Mouse (Mus musculus) intestine, embryonic 14.5 days (tissue): Measurements from ENCODE around the gene Phgr1. TPM values are rescaled to one million over a fixed set of nuclear protein-coding genes. Genes with fewer than 3 reads are reported as not detected.
A peak's percentile ranks its signal among the peaks of the same experiment; 100 is the strongest.

ENCODE experiments used
- ATAC-seq: fragments of 200-750 bp; cut with Nextera tagmentation; replicated peaks from 2 replicates; pipeline ENCODE4 v1.8.0; 2017; ENCODE audit warnings: low read depth, moderate number of reproducible peaks, moderate TSS enrichment, moderate library complexity; ENCODE audit not compliant: low FRiP score, low TSS enrichment
- DNase-seq: peaks from one replicate; pipeline ENCODE4 v3.0.0-alpha.2; 2018; ENCODE audit warnings: low spot score
- H3K27ac ChIP-seq: fragments of 300-500 bp; sonication (generic); 2 replicates; pipeline ENCODE4 v1.5.1; 2014; ENCODE audit warnings: low read depth, mild to moderate bottlenecking, control low read depth
- H3K27me3 ChIP-seq: fragments of 300-500 bp; sonication (generic); replicated peaks from 2 replicates; pipeline ENCODE4 v1.6.1; 2014; ENCODE audit warnings: low read length, control low read depth; ENCODE audit not compliant: control insufficient read depth, insufficient read depth
- H3K36me3 ChIP-seq: fragments of 300-500 bp; sonication (generic); 2 replicates; pipeline ENCODE4 v1.6.1; 2014; ENCODE audit warnings: low read length, control low read depth; ENCODE audit not compliant: control insufficient read depth, insufficient read depth
- H3K4me1 ChIP-seq: fragments of 300-500 bp; sonication (generic); replicated peaks from 2 replicates; pipeline ENCODE4 v1.6.1; 2014; ENCODE audit warnings: low read length, control low read depth, mixed read lengths; ENCODE audit not compliant: control insufficient read depth, insufficient read depth
- H3K4me2 ChIP-seq: fragments of 300-500 bp; sonication (generic); 2 replicates; pipeline ENCODE4 v1.6.1; 2014; ENCODE audit warnings: low read length
- H3K4me3 ChIP-seq: fragments of 300-500 bp; sonication (generic); 2 replicates; pipeline ENCODE4 v1.5.1; 2014; ENCODE audit warnings: low read depth, low read length, control low read depth, mixed read lengths
- H3K9ac ChIP-seq: fragments of 300-500 bp; sonication (generic); 2 replicates; pipeline ENCODE4 v1.6.1; 2014; ENCODE audit warnings: mild to moderate bottlenecking, low read length
- H3K9me3 ChIP-seq: fragments of 300-500 bp; sonication (generic); 2 replicates; pipeline ENCODE4 v1.6.1; 2016; ENCODE audit warnings: low read length, control low read depth; ENCODE audit not compliant: control insufficient read depth
- WGBS: fragments of 180-500 bp; shearing (Covaris S2); extraction: QIAGEN DNeasy Blood & Tissue Kit; methylation state at CpG from one replicate; pipeline ENCODE4 v1.1.7; 2014; 5-methylcytosine and 5-hydroxymethylcytosine counted together
- polyA plus RNA-seq: library from polyadenylated mRNA; unstranded; fragments of >200 nt; fragmentation: Nextera tagmentation; extraction: Ambion mirVana; gene quantifications from 2 replicates; pipeline ENCODE4 v1.2.1, GENCODE M21; 2014

Phgr1 gene
- polyA plus RNA-seq, 1 experiment from 2014 or later, result 45.1 TPM

DNA sequence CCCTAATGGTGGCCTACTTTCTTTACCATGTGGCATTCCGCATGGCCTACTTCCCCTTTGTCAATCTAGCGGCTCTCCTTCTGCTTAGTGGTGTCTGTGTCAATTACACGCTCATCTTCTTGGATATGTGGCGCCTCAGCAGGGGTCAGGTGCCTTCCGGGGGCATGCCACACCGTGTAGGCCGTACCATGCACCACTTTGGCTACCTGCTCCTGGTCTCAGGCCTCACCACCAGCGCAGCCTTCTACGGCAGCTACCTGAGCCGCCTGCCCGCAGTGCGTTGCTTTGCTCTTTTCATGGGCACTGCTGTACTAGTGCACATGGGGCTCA lies 17.6 kb downstream of the Phgr1 start:
- Histone ChIP-seq H3K4me3 (no peak overlapping the region), H3K4me2 (peak overlapping the region; percentile 39), H3K9ac (no peak overlapping the region), H3K9me3 (no peaks in the 10 kb centered on the region), H3K27ac (no peak overlapping the region), H3K4me1 (peaks cover 5% of the 10 kb centered on the region), H3K36me3 (no peaks in the 10 kb centered on the region), H3K27me3 (no peaks in the 10 kb centered on the region)
- ATAC-seq (0 out of 2 replicates have a peak, but pooled peaks have one; percentile 10), DNase-seq (no peak)
- WGBS, result 55% methylated on average over 12 of the region's 12 CpGs

DNA sequence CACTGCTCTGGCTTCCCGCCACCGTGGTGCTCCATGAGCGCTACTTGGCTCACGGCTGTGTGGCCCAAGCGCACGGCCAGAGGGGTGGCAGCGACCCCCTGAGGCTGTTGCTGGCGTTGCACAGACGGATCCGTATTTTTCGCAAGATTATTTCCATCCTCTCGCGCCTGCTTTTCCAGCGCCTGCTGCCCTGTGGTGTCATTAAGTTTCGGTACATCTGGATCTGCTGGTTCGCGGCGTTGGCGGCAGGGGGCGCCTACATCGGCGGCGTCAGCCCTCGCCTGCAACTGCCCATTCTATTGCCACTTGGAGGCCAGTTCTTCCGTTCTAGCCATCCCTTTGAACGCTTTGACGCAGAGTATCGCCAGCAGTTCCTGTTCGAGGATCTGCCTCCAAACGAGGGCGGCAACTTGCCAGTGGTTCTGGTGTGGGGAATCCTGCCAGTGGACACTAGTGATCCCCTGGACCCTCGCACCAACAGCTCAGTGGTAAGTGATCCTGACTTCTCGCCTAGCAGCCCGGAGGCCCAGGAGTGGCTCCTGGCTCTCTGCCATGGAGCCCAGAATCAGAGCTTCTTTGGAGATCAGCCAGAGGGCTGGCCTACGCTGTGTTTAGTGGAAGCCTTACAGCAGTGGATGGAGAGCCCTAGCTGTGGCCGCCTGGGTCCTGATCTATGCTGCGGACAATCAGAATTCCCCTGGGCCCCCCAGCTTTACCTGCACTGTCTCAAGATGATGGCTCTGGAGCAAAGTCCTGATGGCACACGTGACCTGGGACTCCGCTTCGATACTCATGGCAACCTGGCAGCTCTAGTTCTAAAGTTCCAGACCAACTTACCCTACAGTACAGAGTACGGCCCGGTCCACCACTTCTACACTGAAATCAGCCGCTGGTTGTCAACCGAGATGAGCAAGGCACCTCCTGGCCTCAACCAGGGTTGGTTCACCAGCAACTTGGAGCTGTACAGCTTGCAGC lies 18.3 kb downstream of the Phgr1 start:
- peak overlapping the region; percentile 39 for H3K4me2 ChIP-seq
- DNase-seq (peak; percentile 72), ATAC-seq (peak; percentile 56; the same call in 1 of the 2 replicates)
- peaks cover 5% of the 10 kb centered on the region for H3K4me1 ChIP-seq
- H3K9me3 ChIP-seq, result no peaks in the 10 kb centered on the region
- H3K36me3 ChIP-seq, result no peaks in the 10 kb centered on the region
- H3K9ac ChIP-seq, result no peak overlapping the region
- H3K4me3 ChIP-seq, result 0 out of 2 replicates have a peak overlapping the region, but pooled peaks have one; percentile 7
- no peaks in the 10 kb centered on the region for H3K27me3 ChIP-seq
- H3K27ac ChIP-seq, result no peak overlapping the region
- WGBS, result 22% methylated on average over 44 of the region's 44 CpGs

DNA sequence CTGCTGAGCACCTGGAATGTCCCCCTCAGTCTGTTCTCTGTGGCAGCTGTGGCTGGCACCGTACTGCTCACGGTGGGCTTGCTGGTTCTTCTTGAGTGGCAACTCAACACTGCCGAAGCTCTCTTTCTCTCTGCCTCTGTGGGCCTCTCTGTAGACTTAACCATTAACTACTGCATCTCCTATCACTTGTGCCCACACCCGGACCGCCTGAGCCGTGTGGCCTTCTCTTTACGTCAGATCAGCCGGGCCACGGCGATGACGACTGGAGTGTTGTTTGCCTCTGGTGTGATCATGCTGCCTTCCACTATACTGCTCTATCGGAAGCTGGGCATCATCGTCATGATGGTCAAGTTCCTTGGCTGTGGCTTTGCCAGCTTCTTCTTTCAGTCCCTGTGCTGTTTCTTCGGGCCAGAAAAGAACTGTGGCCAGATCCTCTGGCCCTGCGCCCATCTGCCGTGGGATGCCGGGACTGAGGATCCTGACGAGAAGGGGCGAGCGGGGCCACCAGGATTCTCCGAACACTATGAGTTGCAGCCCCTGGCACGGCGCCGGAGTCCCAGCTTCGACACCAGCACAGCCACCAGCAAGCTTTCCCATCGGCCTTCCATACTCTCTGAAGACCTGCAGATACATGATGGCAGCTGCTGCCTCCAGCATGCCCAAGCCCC lies 19.2 kb downstream of the Phgr1 start:
- ATAC-seq, result no peak
- WGBS, result 94% methylated on average over 26 of the region's 26 CpGs

DNA sequence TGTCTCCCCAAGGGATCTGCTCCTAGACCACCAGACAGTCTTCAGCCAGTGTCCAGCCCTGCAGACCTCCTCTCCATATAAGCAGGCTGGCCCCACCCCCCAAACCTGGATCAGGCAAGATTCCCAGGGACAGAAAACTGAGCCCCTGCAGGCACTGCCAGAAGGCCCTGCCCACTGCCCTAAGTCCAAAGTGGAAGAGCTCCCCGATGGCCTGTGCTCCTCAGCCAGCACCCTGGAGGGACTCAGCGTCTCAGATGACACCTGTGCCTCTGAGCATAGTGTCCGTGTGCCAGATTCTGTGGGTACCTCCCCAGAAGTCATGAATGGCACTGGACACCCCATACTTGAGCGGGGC lies 19.7 kb downstream of the Phgr1 start:
- no peak overlapping the region for H3K27ac ChIP-seq
- H3K4me2 ChIP-seq, result no peak overlapping the region
- no peak for ATAC-seq
- H3K9me3 ChIP-seq, result no peaks in the 10 kb centered on the region
- no peak overlapping the region for H3K4me3 ChIP-seq
- 77% methylated on average over 4 of the region's 4 CpGs for WGBS
- H3K36me3 ChIP-seq, result no peaks in the 10 kb centered on the region
- no peaks in the 10 kb centered on the region for H3K27me3 ChIP-seq
- peaks cover 5% of the 10 kb centered on the region for H3K4me1 ChIP-seq
- no peak for DNase-seq
- no peak overlapping the region for H3K9ac ChIP-seq

More for the DNA sequence above, 19.2 kb downstream of the Phgr1 start:
- no peak overlapping the region for H3K4me2 ChIP-seq
- H3K4me1 ChIP-seq, result peaks cover 5% of the 10 kb centered on the region
- H3K9ac ChIP-seq, result no peak overlapping the region
- no peaks in the 10 kb centered on the region for H3K9me3 ChIP-seq
- no peaks in the 10 kb centered on the region for H3K27me3 ChIP-seq
- no peaks in the 10 kb centered on the region for H3K36me3 ChIP-seq
- DNase-seq, result no peak
- H3K27ac ChIP-seq, result no peak overlapping the region
- no peak overlapping the region for H3K4me3 ChIP-seq

DNA sequence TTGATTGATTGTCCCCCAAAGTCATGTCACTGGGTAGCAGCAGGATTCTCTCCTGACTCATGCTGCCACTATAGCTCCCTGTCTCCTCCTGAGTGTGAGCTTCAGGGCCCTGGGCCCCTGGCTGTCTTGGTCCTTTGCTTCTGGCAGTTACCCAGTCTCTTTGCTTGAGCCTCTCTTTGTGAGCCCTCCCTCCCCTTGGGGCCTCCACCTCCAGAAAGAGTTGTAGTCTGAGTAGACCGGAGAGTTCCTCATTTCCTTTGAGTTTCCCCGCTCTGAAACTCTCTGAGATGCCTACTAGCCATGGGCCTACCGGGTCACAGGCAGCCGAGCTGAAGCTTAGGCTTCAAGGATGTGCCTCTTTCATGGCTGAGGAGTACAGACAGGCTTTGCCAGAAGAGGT lies 21.1 kb downstream of the Phgr1 start:
- 72% methylated on average over 4 of the region's 4 CpGs for WGBS
- Histone ChIP-seq H3K27me3 (no peaks in the 10 kb centered on the region), H3K36me3 (no peaks in the 10 kb centered on the region), H3K9ac (no peak overlapping the region), H3K4me2 (no peak overlapping the region), H3K4me1 (peaks cover 5% of the 10 kb centered on the region), H3K9me3 (no peaks in the 10 kb centered on the region), H3K27ac (no peak overlapping the region), H3K4me3 (no peak overlapping the region)
- ATAC-seq, result no peak
- no peak for DNase-seq

DNA sequence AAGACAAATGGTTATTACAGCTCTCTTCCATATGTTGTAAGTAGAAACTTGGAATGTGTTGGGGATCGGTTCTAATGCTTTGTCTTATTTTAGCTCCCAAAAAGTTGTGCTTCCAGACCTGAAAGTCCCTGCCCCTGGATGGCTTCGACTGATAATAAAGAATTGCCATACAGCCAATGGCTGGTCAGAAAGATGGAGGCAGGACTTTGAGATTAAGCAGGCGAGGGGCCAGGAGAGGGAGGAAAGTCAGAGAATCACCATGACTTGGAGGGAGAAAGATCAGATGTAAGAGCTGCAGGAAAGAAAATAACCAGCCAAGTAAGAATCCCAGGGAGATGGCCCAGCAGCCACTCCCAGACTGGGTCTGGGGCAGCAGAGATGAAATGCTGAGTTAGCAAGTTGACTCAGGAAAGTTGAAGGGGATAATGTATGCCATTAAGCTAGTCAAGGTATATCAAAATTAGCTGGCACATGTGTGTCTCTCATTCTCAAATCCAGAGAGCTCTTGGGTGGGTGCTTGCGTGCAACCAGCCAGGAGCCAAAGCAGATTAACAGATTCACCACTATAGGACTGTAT lies 30.1 kb downstream of the Phgr1 start:
- no peak overlapping the region for H3K27ac ChIP-seq
- no peak for ATAC-seq
- H3K4me3 ChIP-seq, result no peak overlapping the region
- no peaks in the 10 kb centered on the region for H3K27me3 ChIP-seq
- no peaks in the 10 kb centered on the region for H3K4me1 ChIP-seq
- no peak overlapping the region for H3K4me2 ChIP-seq
- no peaks in the 10 kb centered on the region for H3K9me3 ChIP-seq
- 56% methylated on average over 4 of the region's 4 CpGs for WGBS
- DNase-seq, result no peak
- no peaks in the 10 kb centered on the region for H3K36me3 ChIP-seq
- no peak overlapping the region for H3K9ac ChIP-seq

DNA sequence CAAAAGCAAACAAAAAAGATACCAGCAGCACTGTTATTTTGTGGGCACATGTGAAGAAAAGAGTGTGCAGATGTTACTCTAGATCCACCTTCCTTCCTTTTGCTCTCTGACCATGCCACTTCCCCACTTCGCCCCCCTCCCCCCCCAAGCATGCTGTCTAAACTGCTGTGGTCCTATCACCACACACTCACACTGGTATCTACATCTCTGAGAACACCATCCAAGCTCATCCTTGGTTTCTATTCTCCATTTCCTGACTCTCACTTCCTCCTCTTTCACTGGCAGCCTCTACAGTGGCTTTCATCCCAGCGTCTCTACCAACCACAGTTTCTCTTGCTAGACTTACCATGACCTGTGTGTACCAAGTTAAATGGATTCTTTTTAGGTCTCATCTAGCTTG lies 31.9 kb downstream of the Phgr1 start:
- H3K4me2 ChIP-seq, result no peak overlapping the region
- H3K27me3 ChIP-seq, result no peaks in the 10 kb centered on the region
- H3K9ac ChIP-seq, result no peak overlapping the region
- H3K27ac ChIP-seq, result no peak overlapping the region
- no peak for ATAC-seq
- no peaks in the 10 kb centered on the region for H3K4me1 ChIP-seq
- no peak for DNase-seq
- no peaks in the 10 kb centered on the region for H3K9me3 ChIP-seq
- no peak overlapping the region for H3K4me3 ChIP-seq
- H3K36me3 ChIP-seq, result no peaks in the 10 kb centered on the region
- 67% methylated on average over 2 of the region's 2 CpGs for WGBS

DNA sequence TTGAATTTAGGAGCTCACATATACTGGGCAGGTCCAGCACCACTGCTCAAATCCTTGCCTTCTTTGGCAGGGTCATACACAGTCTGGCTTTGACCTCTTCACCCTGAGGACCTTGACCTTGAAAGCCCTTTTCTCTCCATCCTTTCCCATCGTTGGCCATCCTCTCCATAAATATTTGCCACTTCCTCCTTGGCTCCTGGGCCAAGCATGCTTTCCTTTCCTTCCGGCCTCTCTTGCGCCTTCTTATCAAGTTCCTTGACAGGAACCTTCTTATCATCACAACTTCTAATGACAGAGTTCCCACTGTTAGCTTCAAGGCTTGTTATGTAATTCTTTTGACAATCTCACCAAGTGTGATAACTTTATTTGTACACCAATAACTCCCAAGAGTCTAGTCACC lies 32.6 kb downstream of the Phgr1 start:
- Histone ChIP-seq H3K27me3 (no peaks in the 10 kb centered on the region), H3K27ac (no peak overlapping the region), H3K9me3 (no peaks in the 10 kb centered on the region), H3K4me3 (no peak overlapping the region), H3K9ac (no peak overlapping the region), H3K4me2 (no peak overlapping the region), H3K4me1 (no peaks in the 10 kb centered on the region), H3K36me3 (no peaks in the 10 kb centered on the region)
- 44% methylated on average over 3 of the region's 3 CpGs for WGBS
- ATAC-seq (no peak), DNase-seq (no peak)
